Mouse (Mus musculus) forebrain, postnatal 0 days (tissue): ENCODE data around the gene Il1rl2. TPM values are rescaled to one million over a fixed set of nuclear protein-coding genes. Genes with fewer than 3 reads are reported as not detected.

Source experiments
- ATAC-seq: fragments of 200-750 bp; cut with Nextera tagmentation; 2 replicates; pipeline ENCODE4 v1.8.0; 2017; ENCODE audit warnings: mild to moderate bottlenecking, moderate library complexity
- DNase-seq: peaks from one replicate; pipeline ENCODE4 v3.0.0-alpha.2; 2015
- H3K27ac ChIP-seq: fragments of 300-500 bp; sonication (generic); 2 replicates; pipeline ENCODE4 v1.5.1; 2014; ENCODE audit warnings: low read depth, mild to moderate bottlenecking, antibody characterized with exemption, low read length, moderate library complexity, mixed read lengths
- H3K27me3 ChIP-seq: fragments of 300-500 bp; sonication (generic); 2 replicates; pipeline ENCODE4 v1.6.1; 2014; ENCODE audit warnings: mild to moderate bottlenecking, low read length, mixed read lengths; ENCODE audit not compliant: insufficient read depth
- H3K36me3 ChIP-seq: fragments of 300-500 bp; sonication (generic); 2 replicates; pipeline ENCODE4 v1.6.1; 2014; ENCODE audit warnings: mild to moderate bottlenecking, moderate library complexity; ENCODE audit not compliant: insufficient read depth
- H3K4me1 ChIP-seq: fragments of 300-500 bp; sonication (generic); 2 replicates; pipeline ENCODE4 v1.6.1; 2014; ENCODE audit warnings: antibody characterized with exemption; ENCODE audit not compliant: insufficient read depth
- H3K4me2 ChIP-seq: fragments of 300-500 bp; sonication (generic); 2 replicates; pipeline ENCODE4 v1.6.1; 2014; ENCODE audit warnings: low read depth, mild to moderate bottlenecking, moderate library complexity
- H3K4me3 ChIP-seq: fragments of 300-500 bp; sonication (generic); 2 replicates; pipeline ENCODE4 v1.5.1; 2014; ENCODE audit warnings: low read depth, low read length, mixed read lengths
- H3K9ac ChIP-seq: fragments of 300-500 bp; sonication (generic); 2 replicates; pipeline ENCODE4 v1.6.1; 2014; ENCODE audit warnings: mild to moderate bottlenecking
- H3K9me3 ChIP-seq: fragments of 300-500 bp; sonication (generic); 2 replicates; pipeline ENCODE4 v1.6.1; 2016; ENCODE audit warnings: low read length
- CTCF ChIP-seq: sonication (generic); IDR thresholded peaks from 2 replicates; pipeline ENCODE4 v1.5.1; 2016; ENCODE audit warnings: antibody characterized with exemption, control low read depth, low read depth
- WGBS: fragments of 180-500 bp; shearing (Covaris S2); extraction: QIAGEN DNeasy Blood & Tissue Kit; methylation state at CpG from one replicate; pipeline ENCODE4 v1.1.7; 2014; 5-methylcytosine and 5-hydroxymethylcytosine counted together
- polyA plus RNA-seq: library from polyadenylated mRNA; unstranded; fragments of >200 nt; fragmentation: Nextera tagmentation; extraction: Ambion mirVana; gene quantifications from 2 replicates; pipeline ENCODE4 v1.2.1, GENCODE M21; 2015
- total RNA-seq: library from RNA; depleted of rRNA; stranded (reverse); fragments of >200 nt; gene quantifications from 2 replicates; pipeline ENCODE4 v1.2.3, GENCODE M21; 2014

Il1rl2 gene
- total and polyA plus RNA-seq, 2 experiments from 2014 or later = 0.76 to 1.8 TPM

DNA sequence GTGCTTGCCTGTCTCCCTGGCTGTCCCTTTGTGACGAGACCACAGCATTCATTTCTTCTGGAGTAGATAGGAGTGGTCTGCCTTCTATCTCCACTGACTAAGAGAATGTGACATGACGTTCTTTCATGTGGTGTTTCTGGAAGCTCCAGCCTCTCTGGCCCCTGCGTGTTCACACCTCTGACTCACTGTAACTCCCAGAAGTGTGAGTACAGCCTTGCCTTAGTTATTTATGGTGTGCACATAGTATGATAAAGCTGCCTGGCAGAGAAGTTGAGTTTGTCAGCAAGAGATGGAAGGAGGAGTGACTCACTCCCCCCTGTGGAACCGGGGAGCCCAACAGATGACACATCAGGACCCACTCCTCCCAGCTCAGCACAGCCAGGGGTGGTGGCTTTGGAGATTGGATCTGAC, 34.4 kb downstream of the Il1rl2 start:
- Histone ChIP-seq H3K36me3 (no peaks in the 10 kb centered on the region), H3K27me3 (no peaks in the 10 kb centered on the region), H3K9ac (no peak overlapping the region), H3K27ac (no peak overlapping the region), H3K4me3 (no peak overlapping the region), H3K4me2 (no peak overlapping the region), H3K4me1 (no peaks in the 10 kb centered on the region), H3K9me3 (no peaks in the 10 kb centered on the region)
- WGBS = 79% methylated on average over 4 of the region's 4 CpGs
- no peak for DNase-seq
- no peak for ATAC-seq
- no peak for TF ChIP-seq CTCF

DNA sequence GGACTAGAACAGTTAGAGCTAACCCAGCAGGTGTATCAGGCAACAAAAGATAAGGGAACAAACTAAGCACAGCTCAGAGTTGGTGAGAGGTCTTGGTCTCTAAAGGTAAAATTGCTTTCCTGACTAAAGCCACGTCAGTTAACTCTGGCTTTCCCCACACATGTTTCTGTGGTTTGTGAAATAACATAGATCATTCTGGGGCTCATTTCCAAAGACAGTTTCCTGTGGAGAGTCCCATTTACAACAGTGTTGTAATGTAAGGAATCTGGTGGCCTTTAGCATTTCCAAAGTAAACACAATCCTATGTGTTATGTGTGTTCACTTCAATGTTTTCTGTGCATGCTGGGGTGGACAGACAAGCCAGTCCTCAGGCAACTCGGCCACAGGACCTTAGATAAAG, 35.3 kb downstream of the Il1rl2 start:
- ATAC-seq (no peak), DNase-seq (no peak)
- Histone ChIP-seq H3K9me3 (no peaks in the 10 kb centered on the region), H3K9ac (no peak overlapping the region), H3K27me3 (no peaks in the 10 kb centered on the region), H3K27ac (no peak overlapping the region), H3K4me3 (no peak overlapping the region), H3K4me2 (no peak overlapping the region), H3K4me1 (no peaks in the 10 kb centered on the region), H3K36me3 (no peaks in the 10 kb centered on the region)
- no peak for TF ChIP-seq CTCF
- WGBS = 69% methylated on average over 2 of the region's 2 CpGs

DNA sequence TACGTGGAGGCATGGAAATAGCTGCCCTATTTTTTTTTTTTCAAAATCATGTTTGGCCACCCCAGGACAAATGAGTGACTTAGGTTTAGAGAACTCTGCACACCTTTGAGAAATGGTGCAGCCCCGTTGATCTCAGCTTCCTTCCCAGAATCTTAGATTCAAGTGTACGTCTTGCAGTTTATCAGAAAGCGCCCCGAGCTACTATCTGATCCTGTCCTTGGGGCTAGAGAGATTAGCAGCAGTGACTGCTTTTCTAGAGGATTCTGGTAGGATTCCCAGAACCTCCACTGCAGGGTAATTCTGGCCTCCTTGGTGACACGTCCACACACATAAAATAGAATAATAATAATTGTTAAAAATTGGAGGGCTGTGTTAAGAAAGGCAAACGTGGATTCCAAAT, 36.6 kb downstream of the Il1rl2 start:
- no peak overlapping the region for H3K4me3 ChIP-seq
- no peak for TF ChIP-seq CTCF
- no peaks in the 10 kb centered on the region for H3K9me3 ChIP-seq
- no peak overlapping the region for H3K4me2 ChIP-seq
- DNase-seq = no peak
- H3K27ac ChIP-seq = no peak overlapping the region
- no peak overlapping the region for H3K9ac ChIP-seq
- no peak for ATAC-seq
- 53% methylated on average over 7 of the region's 7 CpGs for WGBS
- no peaks in the 10 kb centered on the region for H3K4me1 ChIP-seq
- no peaks in the 10 kb centered on the region for H3K36me3 ChIP-seq
- no peaks in the 10 kb centered on the region for H3K27me3 ChIP-seq

DNA sequence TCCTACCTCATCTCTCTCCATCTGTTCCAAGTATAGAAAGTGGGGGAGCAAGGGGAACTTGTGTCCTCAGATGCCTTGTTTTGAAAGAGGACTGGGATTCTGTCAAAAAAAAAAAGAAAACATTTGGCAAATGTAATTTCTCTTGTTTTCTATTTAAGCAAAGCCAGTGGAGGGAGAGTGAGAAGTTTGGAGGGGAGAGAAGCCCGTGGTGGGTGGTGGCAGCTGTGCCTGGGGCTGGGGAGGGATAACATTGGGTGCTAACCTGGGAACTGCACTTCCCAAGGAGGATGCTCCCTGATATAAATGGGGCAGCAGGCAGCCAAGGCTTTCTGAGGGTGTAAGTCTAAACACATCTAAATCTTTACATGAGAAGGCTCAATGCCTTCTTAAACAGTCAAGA, 37.2 kb downstream of the Il1rl2 start:
- no peak overlapping the region for H3K4me3 ChIP-seq
- no peak overlapping the region for H3K9ac ChIP-seq
- no peaks in the 10 kb centered on the region for H3K4me1 ChIP-seq
- H3K27ac ChIP-seq = no peak overlapping the region
- 52% methylated on average over 1 of the region's 1 CpGs for WGBS
- TF ChIP-seq CTCF = no peak
- ATAC-seq (no peak), DNase-seq (no peak)
- no peaks in the 10 kb centered on the region for H3K36me3 ChIP-seq
- H3K9me3 ChIP-seq = no peaks in the 10 kb centered on the region
- no peaks in the 10 kb centered on the region for H3K27me3 ChIP-seq
- no peak overlapping the region for H3K4me2 ChIP-seq

DNA sequence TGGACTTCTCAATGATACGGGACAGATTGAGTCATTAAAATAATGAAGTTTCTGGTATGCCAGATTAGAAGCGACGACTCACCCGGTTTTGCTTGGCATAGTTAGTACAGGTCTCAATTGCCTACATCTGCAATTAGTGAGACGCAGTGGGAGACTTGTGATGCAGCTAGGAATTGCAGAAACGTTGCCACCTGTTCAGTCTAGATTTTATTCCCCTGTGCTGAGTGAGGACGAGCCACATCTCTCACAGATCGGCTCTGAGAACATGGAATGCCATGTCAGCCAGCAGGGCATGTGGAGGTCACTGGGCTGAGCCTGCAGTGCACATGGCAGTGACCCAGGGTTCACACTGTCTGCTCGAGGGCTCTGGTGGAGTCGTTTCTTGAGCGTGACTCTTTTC, 38.4 kb downstream of the Il1rl2 start:
- Histone ChIP-seq H3K4me1 (no peaks in the 10 kb centered on the region), H3K4me3 (no peak overlapping the region), H3K9ac (no peak overlapping the region), H3K9me3 (no peaks in the 10 kb centered on the region), H3K27me3 (no peaks in the 10 kb centered on the region), H3K4me2 (no peak overlapping the region), H3K27ac (no peak overlapping the region), H3K36me3 (no peaks in the 10 kb centered on the region)
- 76% methylated on average over 11 of the region's 11 CpGs for WGBS
- ATAC-seq (no peak), DNase-seq (no peak)
- no peak for TF ChIP-seq CTCF

DNA sequence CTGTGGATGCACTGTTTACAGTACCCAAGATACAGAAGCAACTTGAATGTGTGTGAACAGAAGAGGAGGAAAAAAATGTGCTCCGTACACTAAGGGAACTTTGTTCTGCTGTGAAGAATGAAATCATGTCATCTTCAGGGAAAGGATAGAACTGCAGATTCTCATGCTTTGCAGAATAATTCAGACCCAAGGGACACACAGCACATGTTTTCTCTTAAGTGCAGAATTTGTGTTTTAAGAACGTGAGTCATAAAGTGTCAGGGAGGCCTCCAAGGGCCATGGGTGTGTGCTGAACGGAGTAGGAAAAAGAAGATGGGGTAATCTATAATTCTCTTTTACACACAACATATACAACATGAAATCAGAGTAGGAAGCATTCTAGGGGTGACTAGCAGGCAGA, 48.5 kb downstream of the Il1rl2 start:
- 87% methylated on average over 3 of the region's 3 CpGs for WGBS
- peak; percentile 5; the same call in 1 of the 2 replicates for TF ChIP-seq CTCF
- Histone ChIP-seq H3K9ac (no peak overlapping the region), H3K4me2 (no peak overlapping the region), H3K4me3 (no peak overlapping the region), H3K9me3 (no peaks in the 10 kb centered on the region), H3K27me3 (no peaks in the 10 kb centered on the region), H3K36me3 (no peaks in the 10 kb centered on the region), H3K27ac (no peak overlapping the region), H3K4me1 (no peaks in the 10 kb centered on the region)
- ATAC-seq (no peak; the same call in 1 of the 2 replicates), DNase-seq (no peak)

DNA sequence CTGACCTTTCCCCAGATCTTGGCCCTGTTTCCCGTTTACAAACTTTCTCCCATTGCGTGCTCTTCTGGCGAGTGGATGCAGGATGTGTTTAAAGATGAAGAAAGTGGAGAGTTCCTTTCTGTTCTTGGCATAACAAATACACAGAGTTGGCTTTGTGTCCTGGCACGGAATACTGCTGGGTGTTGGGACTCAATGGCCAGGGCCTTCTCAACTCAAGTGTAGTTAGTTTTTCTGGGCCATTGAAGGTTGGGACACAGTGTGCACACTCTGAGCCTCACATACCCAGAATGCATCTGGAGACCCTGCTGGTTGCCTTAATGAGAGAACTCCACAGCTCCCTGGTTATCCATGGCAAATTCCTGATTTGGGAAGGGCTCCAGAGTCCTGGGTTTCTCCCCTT, 50.7 kb downstream of the Il1rl2 start:
- DNase-seq (no peak), ATAC-seq (no peak)
- Histone ChIP-seq H3K36me3 (no peaks in the 10 kb centered on the region), H3K9ac (no peak overlapping the region), H3K27ac (no peak overlapping the region), H3K4me2 (no peak overlapping the region), H3K4me1 (no peaks in the 10 kb centered on the region), H3K4me3 (no peak overlapping the region), H3K27me3 (no peaks in the 10 kb centered on the region), H3K9me3 (no peaks in the 10 kb centered on the region)
- TF ChIP-seq CTCF = no peak
- WGBS = 70% methylated on average over 4 of the region's 4 CpGs

DNA sequence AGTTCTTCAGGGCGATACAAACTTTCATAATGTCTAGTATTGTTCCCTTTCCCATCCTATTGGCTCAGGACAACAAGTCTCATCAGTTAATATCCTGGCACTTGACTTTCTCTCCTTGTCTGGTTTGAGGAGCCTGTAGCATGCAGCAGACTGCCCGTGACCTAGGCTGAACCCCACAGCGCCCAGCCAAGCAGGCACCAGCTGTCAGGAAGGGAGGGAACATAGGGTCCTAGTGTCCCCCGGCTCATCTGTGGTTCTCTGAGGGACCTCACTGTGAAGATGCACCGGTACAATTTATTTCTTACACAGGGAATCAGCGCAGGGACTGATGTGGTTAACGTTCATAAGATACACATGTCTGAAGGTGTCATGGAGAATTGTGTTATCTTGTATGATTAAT, 52.3 kb downstream of the Il1rl2 start:
- DNase-seq = no peak

More for the DNA sequence above, 52.3 kb downstream of the Il1rl2 start:
- Histone ChIP-seq H3K9ac (no peak overlapping the region), H3K4me2 (no peak overlapping the region), H3K36me3 (no peaks in the 10 kb centered on the region), H3K27me3 (no peaks in the 10 kb centered on the region), H3K27ac (no peak overlapping the region), H3K9me3 (no peaks in the 10 kb centered on the region), H3K4me3 (no peak overlapping the region), H3K4me1 (no peaks in the 10 kb centered on the region)
- no peak for ATAC-seq
- WGBS = 67% methylated on average over 7 of the region's 7 CpGs
- TF ChIP-seq CTCF = no peak
